Mouse (Mus musculus) myocyte (in vitro differentiated cells): ENCODE results near the gene Foxr2.

Experiments used
- E2F4 ChIP-seq: IDR thresholded peaks from one replicate; pipeline ENCODE4 v1.6.1; 2011; ENCODE audit warnings: mild to moderate bottlenecking, control low read depth, moderate library complexity; ENCODE audit not compliant: insufficient read depth
- MAX ChIP-seq: IDR thresholded peaks from one replicate; pipeline ENCODE4 v1.6.1; 2011; ENCODE audit warnings: low read depth, mild to moderate bottlenecking, control low read depth
- MYOD1 ChIP-seq, 3 experiments: IDR thresholded peaks; one replicate each; pipeline ENCODE4 v1.6.1; 2011; ENCODE audit warnings: control low read depth in 2 of 3, low read depth in 2 of 3, mild to moderate bottlenecking in 2 of 3, moderate library complexity in 1 of 3; ENCODE audit not compliant: insufficient read length in 2 of 3, control insufficient read depth in 1 of 3
- MYOG ChIP-seq, 3 experiments: IDR thresholded peaks; one replicate each; pipeline ENCODE4 v1.6.1; 2011; ENCODE audit warnings: control low read depth in 2 of 3, low read depth in 2 of 3, mild to moderate bottlenecking in 2 of 3; ENCODE audit not compliant: insufficient read length in 2 of 3, control insufficient read depth in 1 of 3, insufficient read depth in 1 of 3
- POLR2A ChIP-seq: IDR thresholded peaks from one replicate; pipeline ENCODE4 v1.6.1; 2011; ENCODE audit warnings: low read depth, mild to moderate bottlenecking, control low read depth, moderate library complexity; ENCODE audit not compliant: insufficient read length
- SRF ChIP-seq: IDR thresholded peaks from one replicate; pipeline ENCODE4 v1.6.1; 2011; ENCODE audit warnings: low read depth; ENCODE audit not compliant: control insufficient read depth, insufficient read length
- TCF3 ChIP-seq: IDR thresholded peaks from one replicate; pipeline ENCODE4 v1.6.1; 2011; ENCODE audit warnings: low read depth, control low read depth; ENCODE audit not compliant: insufficient read length
- USF1 ChIP-seq: IDR thresholded peaks from one replicate; pipeline ENCODE4 v1.6.1; 2011; ENCODE audit warnings: low read depth, mild to moderate bottlenecking, control low read depth, moderate library complexity

DNA sequence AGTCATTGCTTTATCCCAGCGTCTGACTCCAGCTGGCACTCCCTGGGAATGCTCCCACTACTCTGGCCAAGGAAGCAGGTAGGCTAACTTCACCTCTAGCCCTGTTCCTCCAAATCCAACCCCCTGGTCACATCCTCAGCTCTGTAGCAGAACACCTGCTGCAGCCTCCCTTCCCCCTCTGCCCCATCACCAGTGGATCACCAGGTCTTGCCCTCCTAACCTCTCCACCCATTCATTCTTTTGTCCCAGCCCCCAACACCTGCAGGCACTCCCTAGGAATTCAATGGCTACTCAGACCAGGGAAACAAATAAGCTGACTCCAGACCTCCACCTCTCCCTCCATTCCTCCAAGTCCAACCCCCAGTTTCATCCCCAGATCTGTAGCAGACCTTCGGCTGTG is 427 bp downstream of the Foxr2 start:
- TF ChIP-seq MAX (no peak), POLR2A (no peak), TCF3 (no peak), MYOD1 (IDR thresholded peaks at IDR 0.05; ENCODE audit: control insufficient read depth in 1 of 3, insufficient read length in 2 of 3, low read depth in 2 of 3) (no peak), E2F4 (no peak), MYOG (IDR thresholded peaks at IDR 0.05; ENCODE audit: control insufficient read depth in 1 of 3, insufficient read depth in 1 of 3, insufficient read length in 2 of 3, low read depth in 2 of 3) (no peak), USF1 (no peak), SRF (no peak)
